Mouse (Mus musculus): ENCODE measurements around the gene 4930564D02Rik. TPM values are rescaled to one million over a fixed set of nuclear protein-coding genes. Genes with fewer than 3 reads are reported as not detected.

Gene 4930564D02Rik
- polyA plus RNA-seq, 1 experiment from 2014 or later = not detected

DNA sequence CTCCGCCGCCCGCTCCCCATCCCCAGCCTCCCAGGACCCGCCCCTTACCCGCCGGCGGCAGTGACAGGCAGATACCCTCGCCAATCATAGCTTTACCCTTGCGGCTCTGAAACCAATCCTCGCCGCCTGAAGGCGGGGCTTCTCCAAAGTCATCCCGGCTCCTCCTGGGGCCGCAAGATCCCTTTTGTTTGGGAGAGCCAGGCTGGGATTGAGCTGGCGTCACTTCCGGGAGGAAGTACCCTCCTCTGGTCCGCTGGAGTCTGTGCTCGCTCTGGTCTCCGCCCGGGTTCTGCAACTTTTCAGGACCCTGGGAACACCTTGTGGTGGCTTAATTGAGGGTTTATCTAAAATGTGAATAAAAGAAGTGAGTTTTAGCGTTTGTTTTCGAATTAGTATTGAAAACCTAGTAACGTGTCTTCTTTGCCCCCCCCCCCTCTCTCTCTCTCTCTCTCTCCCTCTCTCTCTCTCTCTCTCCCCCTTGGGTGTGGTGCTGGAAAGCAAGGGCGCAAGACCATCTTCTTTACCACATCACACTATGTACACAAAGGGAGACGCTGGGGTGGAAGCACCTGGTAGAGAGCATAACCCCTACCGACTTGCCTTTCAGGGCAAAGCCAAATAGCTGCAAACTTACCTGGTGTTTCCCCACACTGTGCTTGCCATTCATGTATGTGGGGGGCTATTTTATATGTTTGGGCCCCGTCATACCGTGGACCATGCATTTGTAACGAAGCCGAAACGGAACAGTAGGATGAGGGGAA lies 13.5 kb upstream of the 4930564D02Rik start, which contains the start of gene Cttnbp2nl:
Gene Cttnbp2nl, minus strand, starts transcription at position 210 of the 761 bp plus-strand sequence.
- peak within 1 kb of the TSS; percentile 92 for H3K27ac ChIP-seq (ENCODE audit: low read depth, low read length)
- H3K4me2 ChIP-seq (ENCODE audit: low read depth, low read length) = peak within 1 kb of the TSS; percentile 78
- peak; percentile 99 for ATAC-seq (ENCODE audit: low read depth)
- H3K4me1 ChIP-seq (ENCODE audit: control insufficient read depth, insufficient read depth, low read length) = peaks cover 25% of the 10 kb centered on the region
- peak within 1 kb of the TSS; percentile 94 for H3K9ac ChIP-seq (replicated peaks; ENCODE audit: low read depth, low read length)
- no peaks in the 10 kb centered on the region for H3K36me3 ChIP-seq (ENCODE audit: control insufficient read depth, insufficient read depth, low read length)
- 3% methylated on average over 31 of the region's 31 CpGs for WGBS
- no peaks in the 10 kb centered on the region for H3K9me3 ChIP-seq (ENCODE audit: control insufficient read depth, low read length)
- no peaks in the 10 kb centered on the region for H3K27me3 ChIP-seq (ENCODE audit: control insufficient read depth, insufficient read depth, low read length)
- H3K4me3 ChIP-seq (ENCODE audit: low read depth, low read length) = peak within 1 kb of the TSS; percentile 81

DNA sequence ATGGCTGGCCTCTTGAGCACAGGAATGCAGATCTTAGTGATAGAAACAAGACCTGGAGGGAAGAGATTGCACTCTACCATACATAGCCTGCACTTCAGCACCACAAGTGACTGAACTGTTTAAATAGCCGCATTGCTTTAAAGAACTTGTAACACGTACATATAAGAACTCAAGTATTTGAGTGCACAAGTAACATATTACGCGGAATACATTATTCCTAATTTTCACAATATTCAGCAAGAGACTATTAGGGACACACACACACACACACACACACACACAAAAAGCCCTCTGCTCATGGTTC lies 13.0 kb upstream of the 4930564D02Rik start:
- H3K4me2 ChIP-seq (ENCODE audit: low read depth, low read length) = peak overlapping the region; percentile 47

DNA sequence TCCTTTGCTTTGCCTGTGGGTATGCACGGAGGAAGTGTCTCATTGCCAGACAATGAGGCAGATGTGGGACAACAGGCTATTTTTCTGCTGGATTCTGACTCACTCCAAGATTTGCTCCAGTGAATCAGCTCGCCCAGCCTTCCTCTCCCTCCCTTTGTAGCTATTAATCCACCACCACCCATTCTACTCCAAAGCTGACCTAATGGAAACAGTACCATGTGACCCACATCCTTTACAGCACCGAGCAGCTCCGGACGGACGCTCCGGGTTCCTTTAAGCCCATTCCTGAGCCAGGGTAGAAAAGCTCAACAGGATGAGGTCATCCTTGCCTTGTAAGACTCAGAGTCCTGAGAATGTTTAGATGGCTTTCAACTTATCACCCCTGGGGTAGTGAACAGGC lies 11.7 kb upstream of the 4930564D02Rik start:
- Histone ChIP-seq H3K4me2 (ENCODE audit: low read depth, low read length) (no peak overlapping the region), H3K4me3 (ENCODE audit: low read depth, low read length) (no peak overlapping the region), H3K27me3 (ENCODE audit: control insufficient read depth, insufficient read depth, low read length) (no peaks in the 10 kb centered on the region), H3K27ac (ENCODE audit: low read depth, low read length) (no peak overlapping the region), H3K36me3 (ENCODE audit: control insufficient read depth, insufficient read depth, low read length) (no peaks in the 10 kb centered on the region), H3K9ac (replicated peaks; ENCODE audit: low read depth, low read length) (no peak overlapping the region), H3K4me1 (ENCODE audit: control insufficient read depth, insufficient read depth, low read length) (peaks cover 16% of the 10 kb centered on the region), H3K9me3 (ENCODE audit: control insufficient read depth, low read length) (no peaks in the 10 kb centered on the region)
- 68% methylated on average over 7 of the region's 7 CpGs for WGBS
- no peak for ATAC-seq (ENCODE audit: low read depth)

More for the DNA sequence above, 13.0 kb upstream of the 4930564D02Rik start:
- WGBS = 82% methylated on average over 4 of the region's 4 CpGs
- peaks cover 24% of the 10 kb centered on the region for H3K4me1 ChIP-seq (ENCODE audit: control insufficient read depth, insufficient read depth, low read length)
- no peaks in the 10 kb centered on the region for H3K36me3 ChIP-seq (ENCODE audit: control insufficient read depth, insufficient read depth, low read length)
- peak overlapping the region; percentile 29 for H3K9ac ChIP-seq (replicated peaks; ENCODE audit: low read depth, low read length)
- no peaks in the 10 kb centered on the region for H3K27me3 ChIP-seq (ENCODE audit: control insufficient read depth, insufficient read depth, low read length)
- peak overlapping the region; percentile 81; the same call in 1 of the 2 replicates for H3K4me3 ChIP-seq (ENCODE audit: low read depth, low read length)
- no peak for ATAC-seq (ENCODE audit: low read depth)
- H3K27ac ChIP-seq (ENCODE audit: low read depth, low read length) = peak overlapping the region; percentile 92; the same call in 1 of the 2 replicates
- no peaks in the 10 kb centered on the region for H3K9me3 ChIP-seq (ENCODE audit: control insufficient read depth, low read length)

DNA sequence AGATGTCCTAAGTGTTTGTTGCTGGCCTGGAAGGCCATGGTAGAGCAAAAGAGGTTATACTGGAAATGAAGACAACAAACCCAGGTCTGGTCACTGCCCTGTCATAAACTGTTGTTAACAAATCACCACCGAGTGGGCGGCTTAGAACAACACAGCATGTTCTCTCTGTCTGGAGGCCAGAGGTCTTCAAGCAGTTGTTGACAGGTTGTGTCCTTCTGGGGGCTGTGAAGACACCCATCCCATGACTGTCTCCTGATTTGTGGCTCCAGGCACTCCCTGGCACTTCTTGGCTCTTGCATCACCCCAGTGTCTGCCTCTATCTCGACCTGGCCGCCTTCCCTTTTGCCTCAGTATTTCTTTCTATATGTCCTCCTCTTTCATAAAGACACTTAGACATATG lies 11.0 kb upstream of the 4930564D02Rik start:
- no peak overlapping the region for H3K9ac ChIP-seq (replicated peaks; ENCODE audit: low read depth, low read length)
- H3K4me1 ChIP-seq (ENCODE audit: control insufficient read depth, insufficient read depth, low read length) = peaks cover 12% of the 10 kb centered on the region
- no peaks in the 10 kb centered on the region for H3K36me3 ChIP-seq (ENCODE audit: control insufficient read depth, insufficient read depth, low read length)
- H3K9me3 ChIP-seq (ENCODE audit: control insufficient read depth, low read length) = no peaks in the 10 kb centered on the region
- H3K4me2 ChIP-seq (ENCODE audit: low read depth, low read length) = no peak overlapping the region
- no peak for ATAC-seq (ENCODE audit: low read depth)
- no peak overlapping the region for H3K27ac ChIP-seq (ENCODE audit: low read depth, low read length)
- H3K27me3 ChIP-seq (ENCODE audit: control insufficient read depth, insufficient read depth, low read length) = no peaks in the 10 kb centered on the region
- H3K4me3 ChIP-seq (ENCODE audit: low read depth, low read length) = no peak overlapping the region
- 73% methylated on average over 4 of the region's 4 CpGs for WGBS

DNA sequence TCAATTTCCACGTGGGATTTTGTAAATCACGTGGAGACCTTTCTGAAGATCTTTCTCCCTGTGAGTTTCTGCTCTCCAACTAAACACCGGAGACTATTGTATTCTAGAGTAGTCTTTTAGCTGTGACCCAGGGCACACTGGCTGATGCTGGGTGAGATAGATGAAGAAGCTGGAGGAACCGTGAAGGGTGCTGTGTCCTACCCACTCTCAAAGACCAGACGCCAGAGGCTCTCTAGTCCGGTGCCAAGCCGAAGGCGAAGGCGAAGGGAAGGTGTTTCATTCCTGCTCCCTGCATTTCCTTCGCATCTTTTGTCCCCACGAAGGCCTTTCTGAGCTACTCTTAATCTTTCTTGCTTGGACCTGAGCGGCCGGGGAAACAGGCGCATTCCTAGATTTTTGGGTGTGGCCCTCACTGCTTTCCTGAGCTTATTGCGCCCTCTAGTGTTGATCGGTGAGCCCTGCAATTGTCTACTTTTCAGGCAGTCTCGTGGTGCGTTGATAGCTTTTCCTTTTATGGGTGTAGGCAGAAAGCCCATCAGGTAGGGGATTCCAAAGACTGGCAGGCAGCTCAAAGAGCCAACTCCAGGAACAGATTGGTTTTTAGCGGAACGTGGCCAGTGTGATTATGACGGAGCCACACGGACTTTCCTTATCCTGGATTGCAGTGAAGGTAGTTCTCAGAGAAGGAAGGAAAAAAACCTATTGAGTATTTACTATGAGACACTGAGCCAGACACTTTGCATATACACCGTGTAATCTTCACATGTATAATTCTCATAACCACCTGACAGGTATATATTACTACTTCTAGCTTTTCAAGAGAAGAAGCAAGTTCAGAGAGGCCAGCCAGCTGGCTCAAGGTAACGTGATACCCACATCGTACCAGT lies 7.8 kb upstream of the 4930564D02Rik start:
- Histone ChIP-seq H3K9me3 (ENCODE audit: control insufficient read depth, low read length) (no peaks in the 10 kb centered on the region), H3K27ac (ENCODE audit: low read depth, low read length) (no peak overlapping the region), H3K9ac (replicated peaks; ENCODE audit: low read depth, low read length) (no peak overlapping the region; the same call in 1 of the 2 replicates), H3K27me3 (ENCODE audit: control insufficient read depth, insufficient read depth, low read length) (no peaks in the 10 kb centered on the region), H3K4me1 (ENCODE audit: control insufficient read depth, insufficient read depth, low read length) (no peaks in the 10 kb centered on the region), H3K4me3 (ENCODE audit: low read depth, low read length) (peak overlapping the region; percentile 20; the same call in 1 of the 2 replicates), H3K4me2 (ENCODE audit: low read depth, low read length) (peak overlapping the region; percentile 47), H3K36me3 (ENCODE audit: control insufficient read depth, insufficient read depth, low read length) (no peaks in the 10 kb centered on the region)
- WGBS = 18% methylated on average over 25 of the region's 25 CpGs
- ATAC-seq (ENCODE audit: low read depth) = peak; percentile 76

DNA sequence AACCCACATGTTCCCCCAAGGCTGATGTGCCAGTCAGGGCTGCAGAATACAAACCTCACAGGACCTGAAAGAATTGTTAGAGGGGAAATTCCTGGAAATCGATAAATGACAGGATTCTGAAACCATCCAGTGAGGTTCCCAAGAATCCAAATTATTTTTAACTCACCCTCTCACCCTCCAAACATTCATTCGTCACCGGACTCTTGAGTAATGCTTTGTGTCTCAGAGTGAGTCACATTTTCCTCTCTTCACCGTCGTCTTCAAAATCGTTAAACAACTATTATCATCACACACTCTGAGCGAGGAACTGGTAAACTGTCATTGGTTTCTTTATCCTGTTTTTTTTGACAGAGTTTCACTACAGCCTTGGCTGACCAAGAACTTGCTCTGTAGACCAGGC lies 6.7 kb upstream of the 4930564D02Rik start:
- H3K9ac ChIP-seq (replicated peaks; ENCODE audit: low read depth, low read length) = no peak overlapping the region
- H3K36me3 ChIP-seq (ENCODE audit: control insufficient read depth, insufficient read depth, low read length) = no peaks in the 10 kb centered on the region
- ATAC-seq (ENCODE audit: low read depth) = no peak
- H3K4me1 ChIP-seq (ENCODE audit: control insufficient read depth, insufficient read depth, low read length) = no peaks in the 10 kb centered on the region
- no peaks in the 10 kb centered on the region for H3K27me3 ChIP-seq (ENCODE audit: control insufficient read depth, insufficient read depth, low read length)
- H3K4me3 ChIP-seq (ENCODE audit: low read depth, low read length) = no peak overlapping the region
- no peak overlapping the region for H3K27ac ChIP-seq (ENCODE audit: low read depth, low read length)
- H3K9me3 ChIP-seq (ENCODE audit: control insufficient read depth, low read length) = no peaks in the 10 kb centered on the region
- WGBS = 87% methylated on average over 7 of the region's 7 CpGs
- no peak overlapping the region for H3K4me2 ChIP-seq (ENCODE audit: low read depth, low read length)

DNA sequence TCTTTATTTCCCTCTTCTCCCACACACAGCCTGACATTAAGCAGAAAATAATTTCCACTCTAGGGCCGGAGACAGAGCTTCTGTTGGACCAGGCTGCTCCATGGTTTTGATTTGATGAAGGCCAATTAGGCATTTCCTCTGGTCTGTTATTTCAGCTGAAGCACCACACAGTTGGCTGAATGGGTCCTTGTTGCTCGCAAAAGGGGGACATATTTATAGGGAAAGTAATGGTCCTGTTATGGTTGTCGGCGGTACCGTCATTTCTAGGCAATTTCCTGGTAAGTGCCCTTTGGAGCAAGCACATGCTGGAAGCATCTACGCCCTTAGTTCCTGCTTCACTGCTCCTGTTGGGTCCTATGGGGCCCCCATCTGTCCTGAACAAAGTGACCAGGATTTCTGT lies 5.7 kb upstream of the 4930564D02Rik start:
- H3K9ac ChIP-seq (replicated peaks; ENCODE audit: low read depth, low read length) = no peak overlapping the region
- H3K36me3 ChIP-seq (ENCODE audit: control insufficient read depth, insufficient read depth, low read length) = no peaks in the 10 kb centered on the region
- H3K4me2 ChIP-seq (ENCODE audit: low read depth, low read length) = no peak overlapping the region
- no peaks in the 10 kb centered on the region for H3K4me1 ChIP-seq (ENCODE audit: control insufficient read depth, insufficient read depth, low read length)
- no peak for ATAC-seq (ENCODE audit: low read depth)
- H3K4me3 ChIP-seq (ENCODE audit: low read depth, low read length) = no peak overlapping the region
- no peaks in the 10 kb centered on the region for H3K27me3 ChIP-seq (ENCODE audit: control insufficient read depth, insufficient read depth, low read length)
- WGBS = 60% methylated on average over 6 of the region's 6 CpGs
- no peaks in the 10 kb centered on the region for H3K9me3 ChIP-seq (ENCODE audit: control insufficient read depth, low read length)
- no peak overlapping the region for H3K27ac ChIP-seq (ENCODE audit: low read depth, low read length)

DNA sequence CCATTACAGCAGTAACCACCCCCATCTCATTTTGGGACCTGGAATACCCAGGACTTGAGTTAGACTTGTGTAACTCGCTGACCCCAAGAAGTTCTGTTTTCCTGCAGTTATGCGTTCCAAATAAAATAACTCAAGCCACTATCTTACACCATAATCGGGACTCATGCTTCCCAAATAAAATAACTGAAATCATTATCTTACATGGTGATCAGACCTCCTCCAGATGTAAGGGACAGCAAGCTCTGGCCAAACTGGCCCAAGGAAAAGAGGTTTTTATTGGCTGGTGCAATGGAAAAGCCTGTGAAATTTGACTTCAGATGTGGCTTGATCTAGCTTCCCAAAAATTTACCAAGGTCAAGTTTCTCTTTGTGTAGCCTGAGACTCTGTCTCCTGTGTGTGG lies 5.1 kb upstream of the 4930564D02Rik start:
- H3K4me1 ChIP-seq (ENCODE audit: control insufficient read depth, insufficient read depth, low read length) = no peaks in the 10 kb centered on the region
- no peak overlapping the region for H3K9ac ChIP-seq (replicated peaks; ENCODE audit: low read depth, low read length)
- H3K27me3 ChIP-seq (ENCODE audit: control insufficient read depth, insufficient read depth, low read length) = no peaks in the 10 kb centered on the region
- no peaks in the 10 kb centered on the region for H3K9me3 ChIP-seq (ENCODE audit: control insufficient read depth, low read length)
- WGBS = 75% methylated on average over 3 of the region's 3 CpGs
- no peaks in the 10 kb centered on the region for H3K36me3 ChIP-seq (ENCODE audit: control insufficient read depth, insufficient read depth, low read length)
- H3K4me2 ChIP-seq (ENCODE audit: low read depth, low read length) = no peak overlapping the region
- H3K27ac ChIP-seq (ENCODE audit: low read depth, low read length) = no peak overlapping the region
- H3K4me3 ChIP-seq (ENCODE audit: low read depth, low read length) = no peak overlapping the region
- ATAC-seq (ENCODE audit: low read depth) = no peak

DNA sequence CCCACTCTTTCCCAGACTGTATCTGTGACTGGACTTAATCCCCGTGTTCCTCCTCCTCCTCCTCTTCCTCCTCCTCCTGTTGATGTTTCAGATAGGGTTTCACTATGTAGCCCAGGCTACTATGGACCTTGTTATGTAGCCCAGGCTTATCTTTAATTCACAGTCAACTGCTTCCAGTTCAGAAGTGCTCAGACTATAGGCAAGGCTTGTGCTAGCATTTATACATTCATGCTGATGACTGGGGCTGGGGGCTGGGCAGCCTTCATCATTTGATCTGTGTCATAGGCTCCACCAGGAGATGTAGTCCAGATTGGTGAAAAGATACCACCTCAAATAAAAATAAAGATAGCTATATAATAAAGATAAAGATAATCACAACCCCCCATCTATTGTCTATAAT lies 4.7 kb upstream of the 4930564D02Rik start:
- Histone ChIP-seq H3K4me2 (ENCODE audit: low read depth, low read length) (no peak overlapping the region), H3K27me3 (ENCODE audit: control insufficient read depth, insufficient read depth, low read length) (no peaks in the 10 kb centered on the region), H3K36me3 (ENCODE audit: control insufficient read depth, insufficient read depth, low read length) (no peaks in the 10 kb centered on the region), H3K4me1 (ENCODE audit: control insufficient read depth, insufficient read depth, low read length) (no peaks in the 10 kb centered on the region), H3K4me3 (ENCODE audit: low read depth, low read length) (no peak overlapping the region), H3K9ac (replicated peaks; ENCODE audit: low read depth, low read length) (no peak overlapping the region), H3K27ac (ENCODE audit: low read depth, low read length) (no peak overlapping the region), H3K9me3 (ENCODE audit: control insufficient read depth, low read length) (no peaks in the 10 kb centered on the region)
- ATAC-seq (ENCODE audit: low read depth) = no peak
- WGBS = 75% methylated on average over 1 of the region's 1 CpGs
